Mouse (Mus musculus) megakaryocyte, embryonic 14.5 days (primary cell): ENCODE results near the gene Gm26741.

Source experiments
- FLI1 ChIP-seq: IDR thresholded peaks from 2 replicates; pipeline ENCODE4 v1.6.1; 2012; ENCODE audit warnings: low read length, inconsistent platforms, mixed read lengths
- GATA1 ChIP-seq: IDR thresholded peaks from 3 replicates; pipeline ENCODE4 v1.6.1; 2012; ENCODE audit warnings: mixed read lengths, low read length, inconsistent platforms, borderline replicate concordance

GRCm38 (mm10) chr10:52383522-52383921 lies 25.0 kb downstream of the Gm26741 start:
- no peak for TF ChIP-seq FLI1
- TF ChIP-seq GATA1 = no peak
